Mouse (Mus musculus): Measurements from ENCODE around the gene Ccdc92. TPM values are rescaled to one million over a fixed set of nuclear protein-coding genes. Genes with fewer than 3 reads are reported as not detected.

Gene Ccdc92
- polyA plus RNA-seq, 1 experiment from 2014 or later = 35.0 TPM

- Histone ChIP-seq H3K27ac (ENCODE audit: low read length) (no peak overlapping the region), H3K36me3 (ENCODE audit: control insufficient read depth, insufficient read depth) (no peaks in the 10 kb centered on the region), H3K9me3 (ENCODE audit: control insufficient read depth, low read length) (no peaks in the 10 kb centered on the region), H3K4me2 (ENCODE audit: low read length) (no peak overlapping the region), H3K27me3 (replicated peaks; ENCODE audit: control insufficient read depth, insufficient read depth, low read length) (no peaks in the 10 kb centered on the region), H3K9ac (replicated peaks; ENCODE audit: low read depth, low read length) (no peak overlapping the region), H3K4me3 (replicated peaks; ENCODE audit: low read length) (no peak overlapping the region), H3K4me1 (replicated peaks; ENCODE audit: control insufficient read depth, insufficient read depth, low read length) (peaks cover 18% of the 10 kb centered on the region)
- 81% methylated on average over 4 of the region's 4 CpGs for WGBS
- no peak for ATAC-seq
Observed at GRCm38 (mm10) chr5:124844929-124845328, 17.3 kb downstream of the Ccdc92 start.

- H3K27me3 ChIP-seq (replicated peaks; ENCODE audit: control insufficient read depth, insufficient read depth, low read length) = no peaks in the 10 kb centered on the region
- WGBS = 70% methylated on average over 8 of the region's 8 CpGs
Observed at GRCm38 (mm10) chr5:124843386-124843785, 18.8 kb downstream of the Ccdc92 start.

GRCm38 (mm10) chr5:124840669-124841068 is 21.6 kb downstream of the Ccdc92 start:
- H3K4me3 ChIP-seq (replicated peaks; ENCODE audit: low read length) = no peak overlapping the region
- H3K4me1 ChIP-seq (replicated peaks; ENCODE audit: control insufficient read depth, insufficient read depth, low read length) = peaks cover 19% of the 10 kb centered on the region
- 34% methylated on average over 2 of the region's 2 CpGs for WGBS
- no peaks in the 10 kb centered on the region for H3K27me3 ChIP-seq (replicated peaks; ENCODE audit: control insufficient read depth, insufficient read depth, low read length)
- peaks cover 3% of the 10 kb centered on the region; the same call in 1 of the 2 replicates for H3K36me3 ChIP-seq (ENCODE audit: control insufficient read depth, insufficient read depth)
- no peak overlapping the region for H3K9ac ChIP-seq (replicated peaks; ENCODE audit: low read depth, low read length)
- H3K4me2 ChIP-seq (ENCODE audit: low read length) = no peak overlapping the region
- peak overlapping the region; percentile 47 for H3K27ac ChIP-seq (ENCODE audit: low read length)
- H3K9me3 ChIP-seq (ENCODE audit: control insufficient read depth, low read length) = no peaks in the 10 kb centered on the region
- ATAC-seq = peak; percentile 92

More at GRCm38 (mm10) chr5:124843386-124843785, 18.8 kb downstream of the Ccdc92 start:
- H3K4me1 ChIP-seq (replicated peaks; ENCODE audit: control insufficient read depth, insufficient read depth, low read length) = peaks cover 19% of the 10 kb centered on the region
- no peak overlapping the region for H3K9ac ChIP-seq (replicated peaks; ENCODE audit: low read depth, low read length)
- no peak for ATAC-seq
- H3K36me3 ChIP-seq (ENCODE audit: control insufficient read depth, insufficient read depth) = no peaks in the 10 kb centered on the region
- no peaks in the 10 kb centered on the region for H3K9me3 ChIP-seq (ENCODE audit: control insufficient read depth, low read length)
- no peak overlapping the region for H3K4me3 ChIP-seq (replicated peaks; ENCODE audit: low read length)
- H3K4me2 ChIP-seq (ENCODE audit: low read length) = no peak overlapping the region
- H3K27ac ChIP-seq (ENCODE audit: low read length) = no peak overlapping the region

- H3K4me1 ChIP-seq (replicated peaks; ENCODE audit: control insufficient read depth, insufficient read depth, low read length) = peaks cover 19% of the 10 kb centered on the region
- H3K36me3 ChIP-seq (ENCODE audit: control insufficient read depth, insufficient read depth) = peaks cover 4% of the 10 kb centered on the region
- H3K4me3 ChIP-seq (replicated peaks; ENCODE audit: low read length) = no peak overlapping the region
- 68% methylated on average over 7 of the region's 7 CpGs for WGBS
- no peak for ATAC-seq
- H3K4me2 ChIP-seq (ENCODE audit: low read length) = no peak overlapping the region
- no peaks in the 10 kb centered on the region for H3K9me3 ChIP-seq (ENCODE audit: control insufficient read depth, low read length)
- H3K27me3 ChIP-seq (replicated peaks; ENCODE audit: control insufficient read depth, insufficient read depth, low read length) = no peaks in the 10 kb centered on the region
- H3K9ac ChIP-seq (replicated peaks; ENCODE audit: low read depth, low read length) = no peak overlapping the region
- peak overlapping the region; percentile 47 for H3K27ac ChIP-seq (ENCODE audit: low read length)
Observed at GRCm38 (mm10) chr5:124840202-124840601, 22.0 kb downstream of the Ccdc92 start.

- Histone ChIP-seq H3K27ac (ENCODE audit: low read length) (no peak overlapping the region), H3K4me3 (replicated peaks; ENCODE audit: low read length) (no peak overlapping the region), H3K4me2 (ENCODE audit: low read length) (no peak overlapping the region), H3K36me3 (ENCODE audit: control insufficient read depth, insufficient read depth) (peaks cover 7% of the 10 kb centered on the region), H3K9me3 (ENCODE audit: control insufficient read depth, low read length) (no peaks in the 10 kb centered on the region), H3K27me3 (replicated peaks; ENCODE audit: control insufficient read depth, insufficient read depth, low read length) (no peaks in the 10 kb centered on the region), H3K9ac (replicated peaks; ENCODE audit: low read depth, low read length) (no peak overlapping the region), H3K4me1 (replicated peaks; ENCODE audit: control insufficient read depth, insufficient read depth, low read length) (peaks cover 17% of the 10 kb centered on the region)
- 69% methylated on average over 4 of the region's 4 CpGs for WGBS
- no peak; the same call in 1 of the 2 replicates for ATAC-seq
Observed at GRCm38 (mm10) chr5:124836621-124837020, 25.6 kb downstream of the Ccdc92 start.

- ATAC-seq = no peak
- Histone ChIP-seq H3K4me2 (ENCODE audit: low read length) (no peak overlapping the region), H3K27me3 (replicated peaks; ENCODE audit: control insufficient read depth, insufficient read depth, low read length) (no peaks in the 10 kb centered on the region), H3K9me3 (ENCODE audit: control insufficient read depth, low read length) (no peaks in the 10 kb centered on the region), H3K4me3 (replicated peaks; ENCODE audit: low read length) (no peak overlapping the region), H3K27ac (ENCODE audit: low read length) (no peak overlapping the region), H3K4me1 (replicated peaks; ENCODE audit: control insufficient read depth, insufficient read depth, low read length) (peaks cover 12% of the 10 kb centered on the region), H3K9ac (replicated peaks; ENCODE audit: low read depth, low read length) (no peak overlapping the region), H3K36me3 (ENCODE audit: control insufficient read depth, insufficient read depth) (peaks cover 7% of the 10 kb centered on the region)
- WGBS = 88% methylated on average over 10 of the region's 10 CpGs
Observed at GRCm38 (mm10) chr5:124836075-124836474, 26.1 kb downstream of the Ccdc92 start.

- 95% methylated on average over 15 of the region's 15 CpGs for WGBS
- Histone ChIP-seq H3K4me1 (replicated peaks; ENCODE audit: control insufficient read depth, insufficient read depth, low read length) (peaks cover 4% of the 10 kb centered on the region), H3K9me3 (ENCODE audit: control insufficient read depth, low read length) (no peaks in the 10 kb centered on the region), H3K27ac (ENCODE audit: low read length) (no peak overlapping the region), H3K9ac (replicated peaks; ENCODE audit: low read depth, low read length) (no peak overlapping the region), H3K27me3 (replicated peaks; ENCODE audit: control insufficient read depth, insufficient read depth, low read length) (no peaks in the 10 kb centered on the region), H3K4me3 (replicated peaks; ENCODE audit: low read length) (no peak overlapping the region), H3K4me2 (ENCODE audit: low read length) (no peak overlapping the region), H3K36me3 (ENCODE audit: control insufficient read depth, insufficient read depth) (peaks cover 7% of the 10 kb centered on the region)
- no peak for ATAC-seq
Observed at GRCm38 (mm10) chr5:124835218-124835617, 27.0 kb downstream of the Ccdc92 start.

- Histone ChIP-seq H3K9me3 (ENCODE audit: control insufficient read depth, low read length) (no peaks in the 10 kb centered on the region), H3K4me3 (replicated peaks; ENCODE audit: low read length) (no peak overlapping the region), H3K27ac (ENCODE audit: low read length) (no peak overlapping the region), H3K27me3 (replicated peaks; ENCODE audit: control insufficient read depth, insufficient read depth, low read length) (no peaks in the 10 kb centered on the region), H3K4me1 (replicated peaks; ENCODE audit: control insufficient read depth, insufficient read depth, low read length) (no peaks in the 10 kb centered on the region), H3K9ac (replicated peaks; ENCODE audit: low read depth, low read length) (no peak overlapping the region), H3K36me3 (ENCODE audit: control insufficient read depth, insufficient read depth) (peaks cover 4% of the 10 kb centered on the region; the same call in 1 of the 2 replicates), H3K4me2 (ENCODE audit: low read length) (no peak overlapping the region)
- 84% methylated on average over 12 of the region's 12 CpGs for WGBS
- ATAC-seq = no peak
Observed at GRCm38 (mm10) chr5:124830331-124830730, 31.9 kb downstream of the Ccdc92 start.

GRCm38 (mm10) chr5:124822128-124822894 is 39.9 kb downstream of the Ccdc92 start:
- no peak for ATAC-seq
- H3K4me1 ChIP-seq (replicated peaks; ENCODE audit: control insufficient read depth, insufficient read depth, low read length) = peaks cover 4% of the 10 kb centered on the region; the same call in 1 of the 2 replicates
- H3K4me3 ChIP-seq (replicated peaks; ENCODE audit: low read length) = no peak overlapping the region
- H3K9me3 ChIP-seq (ENCODE audit: control insufficient read depth, low read length) = peaks cover 6% of the 10 kb centered on the region; the same call in 1 of the 2 replicates
- H3K9ac ChIP-seq (replicated peaks; ENCODE audit: low read depth, low read length) = no peak overlapping the region
- WGBS = 77% methylated on average over 18 of the region's 18 CpGs
- no peak overlapping the region for H3K4me2 ChIP-seq (ENCODE audit: low read length)
- no peaks in the 10 kb centered on the region for H3K27me3 ChIP-seq (replicated peaks; ENCODE audit: control insufficient read depth, insufficient read depth, low read length)
- H3K27ac ChIP-seq (ENCODE audit: low read length) = no peak overlapping the region
- H3K36me3 ChIP-seq (ENCODE audit: control insufficient read depth, insufficient read depth) = no peaks in the 10 kb centered on the region
